Comparison of ENCODE assay signal across 11 mouse cellular contexts in the genomic region with DNA sequence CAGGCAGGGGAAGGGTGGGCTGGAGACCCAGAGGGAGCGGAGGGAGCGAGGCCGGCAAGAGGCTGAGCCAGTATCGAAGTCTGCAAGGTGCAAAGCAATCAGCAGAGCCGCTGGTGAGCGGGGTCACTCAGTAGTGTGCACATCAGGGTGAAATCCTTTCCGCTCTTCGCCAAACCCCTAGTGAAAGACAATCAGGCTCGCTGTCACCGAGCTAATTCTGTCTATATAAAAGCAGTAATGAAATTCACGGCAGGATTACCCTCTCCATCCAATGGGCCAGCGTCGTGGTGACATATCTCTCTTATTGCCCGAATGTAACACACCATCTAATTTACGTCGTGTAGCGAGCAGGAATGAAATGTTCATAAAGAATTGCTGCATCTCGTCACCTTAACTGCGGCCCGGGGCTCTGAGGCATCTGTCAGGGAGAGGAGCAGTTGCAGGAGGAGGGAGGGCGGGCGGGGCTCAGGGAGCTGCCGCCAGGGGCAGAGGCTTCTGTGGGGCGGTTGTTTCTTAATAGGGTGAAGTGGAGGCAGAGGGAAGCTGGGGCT. TPM values are rescaled to one million over a fixed set of nuclear protein-coding genes. Genes with fewer than 3 reads are reported as not detected.
DNase-seq lines count a peak whose midpoint lies in the region; ATAC-seq and TF ChIP-seq lines count a peak whose summit lies in the region.
"Had no signal": no experiment of that assay in that cellular context is flagged by ENCODE, and none has a peak within 500 bp of the region (broad histone marks: within the 10 kb centered on the region; RNA-seq: fewer than 3 reads in every experiment).

No protein-coding gene starts in this region.

- no peak for ATAC-seq in kidney, embryonic 16.5 days (ENCODE audit: low FRiP score, low TSS enrichment)
- ATAC-seq in kidney, embryonic 14.5 days (ENCODE audit: low FRiP score, low TSS enrichment), result no peak
- ATAC-seq in embryonic facial prominence, embryonic 14.5 days (ENCODE audit: low read depth), result no peak
- 0 out of 2 replicates have a peak, but pooled peaks have one; percentile 27 for ATAC-seq in hindbrain, postnatal 0 days

- no peak for TF ChIP-seq CTCF in hindbrain, postnatal 0 days (IDR thresholded peaks at IDR 0.05; ENCODE audit: low read depth)

- DNase-seq in embryonic facial prominence, embryonic 14.5 days (ENCODE audit: low spot score), result no peak
- peak; percentile 43 for DNase-seq in hindbrain, postnatal 0 days (ENCODE audit: low spot score)
- DNase-seq in retina, embryonic 14.5 days (ENCODE audit: low spot score), result peak; percentile 60
- no peak for DNase-seq in cerebellum, adult 9-11 months
- DNase-seq in layer of hippocampus, postnatal 25 days (ENCODE audit: extremely low spot score in 1 of 2, low spot score in 1 of 2), result no peak
- DNase-seq in adrenal gland, postnatal 10 days, result no peak
- DNase-seq: gastrocnemius, postnatal 36 days; layer of hippocampus, adult 9-11 months; thymus, adult 18-20 months had no signal

- WGBS in kidney, embryonic 16.5 days, result 13% methylated on average over 24 of the region's 24 CpGs
- WGBS in kidney, embryonic 14.5 days, result 13% methylated on average over 24 of the region's 24 CpGs
- 15% methylated on average over 24 of the region's 24 CpGs for WGBS in embryonic facial prominence, embryonic 14.5 days
- 10% methylated on average over 24 of the region's 24 CpGs for WGBS in hindbrain, postnatal 0 days

- H3K4me1 ChIP-seq in kidney, embryonic 16.5 days (ENCODE audit: insufficient read depth, low read length), result peaks cover 8% of the 10 kb centered on the region
- H3K4me1 ChIP-seq in kidney, embryonic 14.5 days (ENCODE audit: control insufficient read depth, insufficient read depth, low read length), result peaks cover 4% of the 10 kb centered on the region; the same call in 1 of the 2 replicates
- H3K4me1 ChIP-seq in embryonic facial prominence, embryonic 14.5 days (ENCODE audit: control insufficient read depth, insufficient read depth, low read length), result peaks cover 4% of the 10 kb centered on the region; the same call in 1 of the 2 replicates
- H3K4me1 ChIP-seq in hindbrain, postnatal 0 days (ENCODE audit: insufficient read depth, low read length), result no peaks in the 10 kb centered on the region

- peak overlapping the region; percentile 37 for H3K4me2 ChIP-seq in kidney, embryonic 16.5 days (replicated peaks; ENCODE audit: low read depth, low read length)
- H3K4me2 ChIP-seq in kidney, embryonic 14.5 days (replicated peaks; ENCODE audit: low read depth, low read length), result no peak overlapping the region; the same call in 1 of the 2 replicates
- H3K4me2 ChIP-seq in embryonic facial prominence, embryonic 14.5 days (ENCODE audit: low read depth, low read length), result peak overlapping the region; percentile 30
- peak overlapping the region; percentile 38 for H3K4me2 ChIP-seq in hindbrain, postnatal 0 days (ENCODE audit: low read depth, low read length)

- H3K27ac ChIP-seq in kidney, embryonic 16.5 days (ENCODE audit: low read length), result no peak overlapping the region
- H3K27ac ChIP-seq in kidney, embryonic 14.5 days (ENCODE audit: low read depth, low read length), result no peak overlapping the region
- no peak overlapping the region for H3K27ac ChIP-seq in embryonic facial prominence, embryonic 14.5 days (replicated peaks; ENCODE audit: low read depth, low read length)
- no peak overlapping the region for H3K27ac ChIP-seq in hindbrain, postnatal 0 days

- no peaks in the 10 kb centered on the region for H3K9me3 ChIP-seq in kidney, embryonic 16.5 days (ENCODE audit: low read length)
- H3K9me3 ChIP-seq in kidney, embryonic 14.5 days (ENCODE audit: control insufficient read depth, low read length), result no peaks in the 10 kb centered on the region
- no peaks in the 10 kb centered on the region for H3K9me3 ChIP-seq in embryonic facial prominence, embryonic 14.5 days (ENCODE audit: control insufficient read depth, low read length)
- no peaks in the 10 kb centered on the region for H3K9me3 ChIP-seq in hindbrain, postnatal 0 days (ENCODE audit: low read length)

- H3K36me3 ChIP-seq in kidney, embryonic 16.5 days (ENCODE audit: insufficient read depth, low read length), result no peaks in the 10 kb centered on the region
- H3K36me3 ChIP-seq in kidney, embryonic 14.5 days (ENCODE audit: control insufficient read depth, insufficient read depth, low read length), result no peaks in the 10 kb centered on the region
- no peaks in the 10 kb centered on the region for H3K36me3 ChIP-seq in embryonic facial prominence, embryonic 14.5 days (ENCODE audit: control insufficient read depth, insufficient read depth, low read length)
- no peaks in the 10 kb centered on the region for H3K36me3 ChIP-seq in hindbrain, postnatal 0 days (ENCODE audit: insufficient read depth, low read length)

- no peak overlapping the region for H3K9ac ChIP-seq in kidney, embryonic 16.5 days (replicated peaks; ENCODE audit: low read length)
- no peak overlapping the region for H3K9ac ChIP-seq in kidney, embryonic 14.5 days (ENCODE audit: low read depth, low read length)
- no peak overlapping the region; the same call in 1 of the 2 replicates for H3K9ac ChIP-seq in embryonic facial prominence, embryonic 14.5 days (ENCODE audit: low read depth, low read length)
- no peak overlapping the region for H3K9ac ChIP-seq in hindbrain, postnatal 0 days (replicated peaks; ENCODE audit: low read length)

- H3K4me3 ChIP-seq in kidney, embryonic 16.5 days (ENCODE audit: low read length), result no peak overlapping the region
- no peak overlapping the region for H3K4me3 ChIP-seq in kidney, embryonic 14.5 days (ENCODE audit: low read length)
- H3K4me3 ChIP-seq in embryonic facial prominence, embryonic 14.5 days (ENCODE audit: low read depth, low read length), result no peak overlapping the region
- H3K4me3 ChIP-seq in hindbrain, postnatal 0 days (ENCODE audit: low read length), result no peak overlapping the region

- H3K27me3 ChIP-seq in kidney, embryonic 16.5 days (ENCODE audit: insufficient read depth, low read length), result peaks cover 6% of the 10 kb centered on the region; the same call in 1 of the 2 replicates
- H3K27me3 ChIP-seq in kidney, embryonic 14.5 days (ENCODE audit: control insufficient read depth, insufficient read depth, low read length), result peaks cover 15% of the 10 kb centered on the region; the same call in 1 of the 2 replicates
- peaks cover 4% of the 10 kb centered on the region; the same call in 1 of the 2 replicates for H3K27me3 ChIP-seq in embryonic facial prominence, embryonic 14.5 days (replicated peaks; ENCODE audit: control insufficient read depth, insufficient read depth, low read length)
- no peaks in the 10 kb centered on the region for H3K27me3 ChIP-seq in hindbrain, postnatal 0 days (ENCODE audit: insufficient read depth, low read length)

RNA-seq across cellular contexts. Expression of a gene that starts 33.7 kb away (rescaled TPM):
- polyA plus RNA-seq in kidney, embryonic 16.5 days (2015; fragmentation: Nextera tagmentation; extraction: Ambion mirVana), result 53.7 and 54.3 TPM in 2 replicates
- polyA plus RNA-seq in kidney, embryonic 14.5 days (2014; fragmentation: Nextera tagmentation; extraction: Ambion mirVana), result 41.6 and 54.9 TPM in 2 replicates
- polyA plus RNA-seq in embryonic facial prominence, embryonic 14.5 days (2014; fragmentation: Nextera tagmentation; extraction: Ambion mirVana), result 44.6 and 45.0 TPM in 2 replicates
- total RNA-seq in hindbrain, postnatal 0 days (2014; rRNA removed), result 55.3 and 59.9 TPM in 2 replicates
- polyA plus RNA-seq in hindbrain, postnatal 0 days (2015; fragmentation: Nextera tagmentation; extraction: Ambion mirVana), result 47.9 and 49.5 TPM in 2 replicates
- total RNA-seq in layer of hippocampus, postnatal 25 days (2021), result 10 to 100 TPM; 93.9 to 94.3 TPM
- 10 to 100 TPM; 26.4 to 33.3 TPM for total RNA-seq in adrenal gland, postnatal 10 days (2021)

Comparison
In these comparisons a context has a peak if more than half of its experiments do, and no peak if none do; other contexts are left out.
1. DNase-seq: peak in hindbrain, postnatal 0 days (single experiment) and retina, embryonic 14.5 days (single experiment); none in embryonic facial prominence, embryonic 14.5 days (single experiment), cerebellum, adult 9-11 months (single experiment), layer of hippocampus, postnatal 25 days (0 of 2) and adrenal gland, postnatal 10 days (single experiment).